Comparison of ENCODE assay signal across 9 mouse cellular contexts in the genomic region with DNA sequence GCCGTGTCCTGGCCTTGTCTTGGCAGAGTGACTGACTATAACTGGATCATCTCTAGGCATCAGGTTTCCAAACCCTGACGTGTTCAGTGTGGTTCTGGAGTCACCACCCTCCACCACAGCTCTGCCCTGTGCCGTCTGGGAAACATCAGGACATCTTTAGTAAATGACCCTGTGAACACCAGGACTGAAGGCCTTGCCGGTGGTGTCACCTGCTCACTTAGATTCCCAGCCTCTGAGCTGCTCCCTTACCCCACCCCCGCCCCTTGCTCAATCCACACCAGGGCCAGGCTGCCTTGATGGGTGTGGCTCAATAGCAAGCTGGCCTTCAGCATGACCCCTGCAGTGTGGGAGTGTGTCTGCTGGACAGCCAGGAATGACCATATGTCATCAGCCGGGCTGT.
DNase-seq lines count a peak whose midpoint lies in the region; ATAC-seq and TF ChIP-seq lines count a peak whose summit lies in the region.
"Had no signal": no experiment of that assay in that cellular context is flagged by ENCODE, and none has a peak within 500 bp of the region (broad histone marks: within the 10 kb centered on the region; RNA-seq: fewer than 3 reads in every experiment).

No protein-coding gene starts in this region.

- 0 out of 2 replicates have a peak, but pooled peaks cover 4% of the 10 kb centered on the region for H3K4me1 ChIP-seq in embryonic facial prominence, embryonic 14.5 days (ENCODE audit: control insufficient read depth, insufficient read depth, low read length)
- H3K4me1 ChIP-seq in embryonic facial prominence, embryonic 10.5 days = peaks cover 33% of the 10 kb centered on the region
- H3K4me1 ChIP-seq in midbrain, embryonic 11.5 days (ENCODE audit: control insufficient read depth, insufficient read depth, low read length) = peaks cover 2% of the 10 kb centered on the region; the same call in 1 of the 2 replicates
- H3K4me1 ChIP-seq in midbrain, embryonic 13.5 days (replicated peaks) = peaks cover 32% of the 10 kb centered on the region

- no peak for DNase-seq in embryonic facial prominence, embryonic 14.5 days (ENCODE audit: low spot score)
- no peak for DNase-seq in embryonic facial prominence, embryonic 10.5 days (ENCODE audit: low spot score)
- peak; percentile 54 for DNase-seq in midbrain, embryonic 11.5 days (ENCODE audit: low spot score, missing footprints)
- peak; percentile 75 for DNase-seq in gastrocnemius, adult 2 months
- peak; percentile 58 for DNase-seq in yolk sac, embryonic 10.5 days (ENCODE audit: low spot score)
- DNase-seq in urinary bladder, postnatal 14 days (ENCODE audit: low spot score) = no peak
- no peak for DNase-seq in spleen, postnatal 4 days (ENCODE audit: low spot score in 2 of 2)

- no peaks in the 10 kb centered on the region for H3K9me3 ChIP-seq in embryonic facial prominence, embryonic 14.5 days (ENCODE audit: control insufficient read depth, low read length)
- H3K9me3 ChIP-seq in embryonic facial prominence, embryonic 10.5 days = no peaks in the 10 kb centered on the region
- no peaks in the 10 kb centered on the region for H3K9me3 ChIP-seq in midbrain, embryonic 11.5 days (ENCODE audit: control insufficient read depth, low read length)
- no peaks in the 10 kb centered on the region for H3K9me3 ChIP-seq in midbrain, embryonic 13.5 days
- H3K9me3 ChIP-seq: neural tube, embryonic 12.5 days had no signal

- intact Hi-C loops in gastrocnemius, adult 2 months (cut with DNase I) = loop anchor here (2.0 kb wide), 1 partner anchor 21 kb away; no protein-coding TSS in a partner anchor

- TF ChIP-seq CTCF in gastrocnemius, adult 2 months (IDR thresholded peaks at IDR 0.05) = no peak

- 47% methylated on average over 5 of the region's 6 CpGs for WGBS in embryonic facial prominence, embryonic 14.5 days
- 60% methylated on average over 6 of the region's 6 CpGs for WGBS in embryonic facial prominence, embryonic 10.5 days
- 68% methylated on average over 6 of the region's 6 CpGs for WGBS in midbrain, embryonic 11.5 days
- 71% methylated on average over 6 of the region's 6 CpGs for WGBS in midbrain, embryonic 13.5 days

- ATAC-seq in embryonic facial prominence, embryonic 14.5 days (ENCODE audit: low read depth) = 0 out of 2 replicates have a peak, but pooled peaks have one; percentile 28
- peak; percentile 33; the same call in 1 of the 2 replicates for ATAC-seq in midbrain, embryonic 11.5 days (ENCODE audit: low FRiP score)
- no peak for ATAC-seq in midbrain, embryonic 13.5 days

- no peak overlapping the region for H3K9ac ChIP-seq in embryonic facial prominence, embryonic 14.5 days (ENCODE audit: low read depth, low read length)
- no peak overlapping the region for H3K9ac ChIP-seq in midbrain, embryonic 11.5 days (ENCODE audit: low read length)
- H3K9ac ChIP-seq in midbrain, embryonic 13.5 days (replicated peaks) = no peak overlapping the region
- H3K9ac ChIP-seq: neural tube, embryonic 12.5 days had no signal

- H3K36me3 ChIP-seq in embryonic facial prominence, embryonic 14.5 days (ENCODE audit: control insufficient read depth, insufficient read depth, low read length) = 0 out of 2 replicates have a peak, but pooled peaks cover 2% of the 10 kb centered on the region
- peaks cover 4% of the 10 kb centered on the region; the same call in 1 of the 2 replicates for H3K36me3 ChIP-seq in embryonic facial prominence, embryonic 10.5 days (replicated peaks)
- no peaks in the 10 kb centered on the region for H3K36me3 ChIP-seq in midbrain, embryonic 11.5 days (ENCODE audit: control insufficient read depth, insufficient read depth, low read length)
- no peaks in the 10 kb centered on the region for H3K36me3 ChIP-seq in midbrain, embryonic 13.5 days
- H3K36me3 ChIP-seq: neural tube, embryonic 12.5 days had no signal

- no peak overlapping the region for H3K4me2 ChIP-seq in embryonic facial prominence, embryonic 14.5 days (ENCODE audit: low read depth, low read length)
- H3K4me2 ChIP-seq in midbrain, embryonic 11.5 days = no peak overlapping the region
- H3K4me2 ChIP-seq in midbrain, embryonic 13.5 days (replicated peaks) = no peak overlapping the region
- H3K4me2 ChIP-seq: neural tube, embryonic 12.5 days had no signal

- H3K27ac ChIP-seq in embryonic facial prominence, embryonic 14.5 days (replicated peaks; ENCODE audit: low read depth, low read length) = no peak overlapping the region
- no peak overlapping the region for H3K27ac ChIP-seq in embryonic facial prominence, embryonic 10.5 days (replicated peaks)
- no peak overlapping the region for H3K27ac ChIP-seq in midbrain, embryonic 11.5 days (ENCODE audit: low read depth, low read length)
- H3K27ac ChIP-seq in midbrain, embryonic 13.5 days = no peak overlapping the region
- peak overlapping the region; percentile 84 for H3K27ac ChIP-seq in gastrocnemius, adult 2 months
- H3K27ac ChIP-seq: neural tube, embryonic 12.5 days had no signal

- H3K27me3 ChIP-seq in embryonic facial prominence, embryonic 14.5 days (replicated peaks; ENCODE audit: control insufficient read depth, insufficient read depth, low read length) = no peaks in the 10 kb centered on the region
- no peaks in the 10 kb centered on the region for H3K27me3 ChIP-seq in embryonic facial prominence, embryonic 10.5 days (replicated peaks; ENCODE audit: low read depth, poor library complexity, severe bottlenecking)
- H3K27me3 ChIP-seq in midbrain, embryonic 11.5 days (ENCODE audit: control insufficient read depth, insufficient read depth, low read length) = no peaks in the 10 kb centered on the region
- H3K27me3 ChIP-seq in midbrain, embryonic 13.5 days = no peaks in the 10 kb centered on the region
- H3K27me3 ChIP-seq: neural tube, embryonic 12.5 days had no signal

- H3K4me3 ChIP-seq in embryonic facial prominence, embryonic 14.5 days (ENCODE audit: low read depth, low read length) = no peak overlapping the region
- no peak overlapping the region for H3K4me3 ChIP-seq in embryonic facial prominence, embryonic 10.5 days
- H3K4me3 ChIP-seq in midbrain, embryonic 11.5 days (ENCODE audit: low read depth, low read length) = no peak overlapping the region
- H3K4me3 ChIP-seq in midbrain, embryonic 13.5 days (replicated peaks) = no peak overlapping the region
- H3K4me3 ChIP-seq in gastrocnemius, adult 2 months = no peak overlapping the region
- H3K4me3 ChIP-seq: neural tube, embryonic 12.5 days had no signal

Comparison
In these comparisons a context has a peak if more than half of its experiments do, and no peak if none do; other contexts are left out.
1. DNase-seq: peak in midbrain, embryonic 11.5 days (single experiment), gastrocnemius, adult 2 months (single experiment) and yolk sac, embryonic 10.5 days (single experiment); none in embryonic facial prominence, embryonic 14.5 days (single experiment), embryonic facial prominence, embryonic 10.5 days (single experiment), urinary bladder, postnatal 14 days (single experiment) and spleen, postnatal 4 days (0 of 2).